Mouse (Mus musculus) spleen, adult 2 months (tissue): ENCODE data around the gene Dctd. TPM values are rescaled to one million over a fixed set of nuclear protein-coding genes. Genes with fewer than 3 reads are reported as not detected.

Experiments used
- DNase-seq, 2 experiments: peaks; one replicate each; pipeline versions ENCODE4 v3.0.0 to v3.0.0-alpha.2; 2012 to 2021; ENCODE audit warnings: low spot score in 2 of 2, low read depth in 1 of 2
- H3K27ac ChIP-seq: fragments of 200-500 bp; 2 replicates; pipeline ENCODE4 v1.5.1; 2012; ENCODE audit warnings: low read length, inconsistent platforms; ENCODE audit not compliant: insufficient read depth
- H3K27me3 ChIP-seq: fragments of 200-500 bp; 2 replicates; pipeline ENCODE4 v1.6.1; 2012; ENCODE audit warnings: mild to moderate bottlenecking, moderate library complexity, low read length, inconsistent platforms; ENCODE audit not compliant: control insufficient read depth, insufficient read depth
- H3K36me3 ChIP-seq: fragments of 200-500 bp; 2 replicates; pipeline ENCODE4 v1.6.1; 2012; ENCODE audit warnings: mild to moderate bottlenecking, low read length, inconsistent platforms; ENCODE audit not compliant: control insufficient read depth, insufficient read depth
- H3K4me1 ChIP-seq: fragments of 200-500 bp; 2 replicates; pipeline ENCODE4 v1.6.1; 2011; ENCODE audit warnings: inconsistent platforms; ENCODE audit not compliant: control insufficient read depth, insufficient read depth, insufficient read length
- H3K4me3 ChIP-seq: fragments of 200-500 bp; 2 replicates; pipeline ENCODE4 v1.5.1; 2011; ENCODE audit warnings: mild to moderate bottlenecking, inconsistent platforms; ENCODE audit not compliant: insufficient read depth, insufficient read length; ENCODE audit errors: extremely low read depth
- CTCF ChIP-seq: fragments of 200-500 bp; IDR thresholded peaks from 2 replicates; pipeline ENCODE4 v1.5.1; 2011; ENCODE audit warnings: mild to moderate bottlenecking, inconsistent platforms; ENCODE audit not compliant: insufficient read depth, insufficient read length, insufficient replicate concordance; ENCODE audit errors: extremely low read depth
- POLR2A ChIP-seq: fragments of 200-500 bp; IDR thresholded peaks from 2 replicates; pipeline ENCODE4 v1.6.1; 2011; ENCODE audit warnings: low read depth, low read length, inconsistent platforms
- WGBS: fragments of 180-500 bp; shearing (Covaris S2); methylation state at CpG from one replicate; pipeline ENCODE4 v1.1.7; 2018; 5-methylcytosine and 5-hydroxymethylcytosine counted together
- polyA plus RNA-seq: library from polyadenylated mRNA; depleted of rRNA; stranded (reverse); fragments of >200 nt; gene quantifications from 2 replicates; pipeline ENCODE4 v1.2.3, GENCODE M21; 2012; rRNA removed

The Dctd gene
- polyA plus RNA-seq, 1 experiment, result 2.8 TPM

DNA sequence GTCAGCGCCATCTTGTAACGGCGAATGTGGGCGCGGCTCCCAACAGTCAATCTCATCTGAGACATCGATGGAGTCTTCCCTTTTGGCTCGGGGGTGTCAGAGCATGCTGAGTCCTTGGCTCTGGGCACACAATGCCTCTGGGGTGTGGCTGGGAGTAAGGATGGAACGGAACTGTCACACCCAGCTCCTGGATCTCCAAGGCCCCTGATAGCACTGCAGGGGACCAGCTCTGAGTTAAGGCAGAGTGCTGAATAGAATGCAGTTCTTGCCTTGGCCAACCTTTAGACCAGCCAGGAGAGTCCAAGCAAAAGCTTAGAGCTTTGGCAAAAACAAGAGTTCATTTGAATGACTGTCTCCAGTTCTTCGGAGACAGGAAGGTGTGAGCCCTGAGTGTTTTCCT lies 97.1 kb downstream of the Dctd start:
- Histone ChIP-seq H3K27me3 (no peaks in the 10 kb centered on the region), H3K36me3 (no peaks in the 10 kb centered on the region), H3K4me1 (no peaks in the 10 kb centered on the region), H3K27ac (no peak overlapping the region), H3K4me3 (no peak overlapping the region)
- TF ChIP-seq CTCF (no peak), POLR2A (no peak)
- 93% methylated on average over 9 of the region's 9 CpGs for WGBS
- DNase-seq, result no peak

- Histone ChIP-seq H3K4me3 (no peak overlapping the region), H3K27ac (no peak overlapping the region), H3K4me1 (no peaks in the 10 kb centered on the region), H3K27me3 (no peaks in the 10 kb centered on the region), H3K36me3 (no peaks in the 10 kb centered on the region)
- DNase-seq, result no peak
- TF ChIP-seq CTCF, result no peak
- 88% methylated on average over 9 of the region's 9 CpGs for WGBS
Measured at GRCm38 (mm10) chr8:48199171-48199570, 100.3 kb downstream of the Dctd start.

DNA sequence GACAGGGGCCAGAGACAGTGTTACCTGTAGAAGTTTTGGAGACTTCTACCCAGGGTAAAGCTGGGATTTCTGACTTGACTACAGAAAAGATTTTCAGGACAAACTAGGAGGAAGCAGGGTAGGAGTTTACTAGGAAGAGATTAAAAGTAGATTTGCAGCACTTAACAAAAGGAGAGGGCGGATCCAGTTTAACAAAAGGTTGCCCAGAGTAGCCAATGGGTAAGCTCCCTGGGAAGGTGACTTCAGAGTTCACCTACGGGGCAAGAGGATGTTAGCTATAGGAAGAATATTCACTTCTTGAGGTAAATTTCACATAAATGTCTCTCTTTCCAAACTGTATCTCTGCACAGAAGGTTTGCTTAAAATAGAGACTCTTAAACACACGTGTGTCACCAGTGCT lies 103.7 kb downstream of the Dctd start:
- WGBS, result 72% methylated on average over 3 of the region's 3 CpGs
- H3K4me3 ChIP-seq, result no peak overlapping the region

More for the DNA sequence above, 103.7 kb downstream of the Dctd start:
- H3K36me3 ChIP-seq, result no peaks in the 10 kb centered on the region
- H3K4me1 ChIP-seq, result no peaks in the 10 kb centered on the region
- no peak for TF ChIP-seq CTCF
- no peak for TF ChIP-seq POLR2A
- no peak overlapping the region for H3K27ac ChIP-seq
- DNase-seq, result no peak
- no peaks in the 10 kb centered on the region for H3K27me3 ChIP-seq

Other genes with a start within 250 kb of the Dctd start
- gene Wwc2, start 108.2 kb upstream of the Dctd start, polyA plus RNA-seq, result 1.9 and 2.5 TPM in 2 replicates